Mouse (Mus musculus) skeletal muscle tissue, adult 2 months (tissue): ENCODE measurements around the gene Ext2.

Source experiments
- DNase-seq: peaks from one replicate; pipeline ENCODE4 v3.0.0-alpha.2; 2012; ENCODE audit warnings: low read depth, low spot score

Ext2 gene

GRCm38 (mm10) chr2:93634609-93635008 is 187.8 kb downstream of the Ext2 start:
- no peak for DNase-seq

- no peak for DNase-seq
These were observed 197.5 kb downstream of the Ext2 start for GRCm38 (mm10) chr2:93624665-93625408.

DNA sequence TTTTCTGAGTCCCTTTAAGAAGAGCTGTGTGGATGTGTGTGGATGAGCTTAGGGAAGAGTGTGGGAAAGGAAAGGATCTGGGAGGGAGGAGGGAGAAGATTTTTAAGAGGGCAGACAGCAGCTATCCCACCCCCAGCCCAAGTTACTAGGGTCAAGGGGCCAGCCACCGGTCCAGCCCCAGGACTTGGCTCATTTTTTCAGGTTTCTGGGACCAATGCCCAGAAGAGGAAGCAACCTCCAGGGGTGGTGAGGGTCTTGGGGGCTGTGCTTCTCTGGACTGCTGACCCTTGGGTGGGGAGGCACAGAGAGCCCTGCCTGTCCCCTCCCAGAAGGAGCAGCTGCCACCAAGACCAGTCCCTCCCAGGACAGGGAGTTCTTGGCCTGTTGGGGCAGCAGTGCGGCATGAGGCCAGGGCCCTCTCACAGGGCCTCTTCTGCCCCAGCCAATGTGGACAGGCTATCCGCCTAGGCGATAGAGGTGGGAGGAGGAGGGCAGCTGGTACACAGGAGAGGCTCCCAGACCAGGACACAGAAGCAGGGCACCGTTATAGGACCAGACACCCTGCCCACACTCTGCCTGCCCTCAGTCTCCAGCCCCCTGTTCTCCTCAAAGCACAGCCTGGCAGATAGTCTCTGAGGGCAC is 203.0 kb downstream of the Ext2 start:
- peak; percentile 50 for DNase-seq

DNA sequence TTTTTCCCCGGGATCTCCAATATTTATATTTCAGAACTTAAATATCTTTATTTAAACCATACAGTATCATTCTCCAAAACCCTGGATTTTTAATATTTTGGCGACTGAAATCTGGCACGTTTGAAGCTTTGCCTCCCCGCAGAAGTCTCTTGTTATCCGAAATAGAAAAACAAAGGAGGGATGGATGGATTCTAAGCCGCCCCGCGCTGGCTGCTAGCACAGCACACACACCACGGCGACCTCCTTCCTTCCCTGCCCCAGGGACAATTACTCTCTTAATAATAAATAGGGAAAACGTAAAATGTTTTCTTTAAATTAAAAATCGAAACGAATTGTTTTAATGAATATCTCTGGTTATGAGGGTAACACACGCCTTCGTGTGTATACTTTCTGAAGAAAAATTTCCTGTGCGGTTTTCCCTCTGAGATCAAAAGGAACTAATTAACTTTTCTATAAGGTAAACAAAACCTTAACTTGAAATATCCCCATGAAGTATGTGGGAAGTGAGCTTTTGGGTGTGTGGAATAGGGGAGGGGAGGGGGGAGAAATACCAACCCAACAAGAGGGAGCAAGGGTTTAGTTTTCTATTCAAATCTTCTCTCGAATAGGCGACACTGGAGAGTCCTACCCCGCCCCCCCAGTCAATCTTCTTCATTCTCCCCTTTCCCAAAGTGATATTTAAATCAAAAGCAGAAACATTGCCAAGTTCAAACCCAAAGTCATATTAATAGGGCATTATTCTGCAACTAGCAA is 203.7 kb downstream of the Ext2 start:
- DNase-seq: no peak

DNA sequence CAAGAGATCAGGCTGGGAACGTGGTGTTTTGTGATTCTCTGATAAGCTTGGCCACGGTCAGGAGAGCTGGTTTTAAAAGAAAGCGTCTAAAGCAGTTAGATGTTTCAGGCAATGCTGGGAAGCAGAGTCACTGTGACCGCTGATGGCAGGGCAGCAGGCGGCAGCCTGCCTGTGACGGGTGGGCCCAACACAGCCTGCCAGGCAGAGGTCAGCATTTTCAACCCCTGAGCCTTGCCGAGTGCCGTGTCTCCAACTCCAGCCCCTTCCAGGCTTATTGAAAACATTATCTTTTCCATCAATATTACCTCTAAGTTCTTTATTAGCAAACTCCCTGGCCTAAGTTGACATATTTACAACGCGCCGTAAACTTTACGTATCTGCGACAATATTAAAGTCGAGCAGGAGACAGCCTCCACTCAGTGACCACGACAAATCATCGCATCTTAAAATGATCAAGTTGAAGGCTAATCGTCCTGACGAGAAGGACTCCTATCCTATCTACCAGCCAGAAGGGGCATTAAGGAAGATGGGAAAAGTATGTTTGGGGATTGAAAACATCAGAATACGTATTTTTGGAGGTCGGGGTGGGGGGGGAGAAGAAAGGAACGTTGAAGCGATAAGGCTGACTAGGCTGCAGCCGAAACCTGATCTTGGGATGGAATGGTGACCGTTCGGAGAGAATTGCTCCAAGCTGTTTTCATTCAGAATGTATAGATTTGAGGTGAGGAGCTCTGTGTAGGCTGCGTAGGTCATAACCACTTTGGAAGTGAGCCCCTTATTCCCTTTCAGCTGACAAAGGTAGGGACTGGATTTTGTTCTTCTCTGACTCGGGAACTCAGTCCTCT is 206.3 kb downstream of the Ext2 start:
- no peak for DNase-seq

DNA sequence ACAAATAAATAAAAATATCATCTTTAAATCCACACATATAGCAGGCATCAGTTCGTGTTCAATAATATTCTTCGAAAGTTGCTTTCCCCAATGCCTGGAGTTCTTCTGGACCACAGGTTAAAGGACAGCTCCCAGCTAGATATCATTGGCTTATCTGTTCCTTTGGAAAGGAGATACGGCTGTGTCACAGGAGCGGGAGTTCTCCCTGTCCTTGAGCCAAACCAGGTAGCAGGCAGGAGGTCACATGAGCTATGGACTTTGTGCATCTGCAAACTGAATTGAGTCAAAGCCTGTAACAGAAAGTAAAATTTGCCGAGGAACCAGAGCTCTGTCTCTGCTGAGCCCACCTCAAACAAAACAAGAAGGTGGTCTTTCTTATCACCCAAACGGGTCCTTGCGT is 209.3 kb downstream of the Ext2 start:
- DNase-seq: no peak
